Mouse (Mus musculus) forelimb bud, embryonic 11.5 days (tissue): ENCODE results near the gene Socs7.

Experiments
- DNase-seq: peaks from one replicate; pipeline ENCODE4 v3.0.0-alpha.2; 2012; ENCODE audit warnings: low read depth, low spot score

Gene Socs7

DNA sequence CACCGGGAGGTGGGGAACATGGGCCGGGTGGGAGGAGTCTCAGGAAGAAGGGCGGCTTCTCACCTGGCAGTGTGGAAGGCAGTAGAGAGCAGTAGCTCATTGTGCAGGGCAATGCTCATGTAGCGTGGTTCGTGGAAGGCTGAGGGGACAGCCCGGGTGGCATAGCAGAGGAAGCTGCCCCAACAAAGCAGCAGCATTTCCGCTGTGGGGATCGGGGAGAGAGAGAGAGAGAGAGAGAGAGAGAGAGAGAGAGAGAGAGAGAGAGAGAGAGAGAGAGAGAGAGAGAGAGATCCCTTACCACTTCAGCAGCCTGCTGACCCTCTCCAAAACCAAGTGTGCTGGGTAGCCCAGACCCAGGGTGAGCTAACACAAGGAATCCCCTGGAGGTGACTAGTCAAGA, 19.2 kb upstream of the Socs7 start:
- no peak for DNase-seq

DNA sequence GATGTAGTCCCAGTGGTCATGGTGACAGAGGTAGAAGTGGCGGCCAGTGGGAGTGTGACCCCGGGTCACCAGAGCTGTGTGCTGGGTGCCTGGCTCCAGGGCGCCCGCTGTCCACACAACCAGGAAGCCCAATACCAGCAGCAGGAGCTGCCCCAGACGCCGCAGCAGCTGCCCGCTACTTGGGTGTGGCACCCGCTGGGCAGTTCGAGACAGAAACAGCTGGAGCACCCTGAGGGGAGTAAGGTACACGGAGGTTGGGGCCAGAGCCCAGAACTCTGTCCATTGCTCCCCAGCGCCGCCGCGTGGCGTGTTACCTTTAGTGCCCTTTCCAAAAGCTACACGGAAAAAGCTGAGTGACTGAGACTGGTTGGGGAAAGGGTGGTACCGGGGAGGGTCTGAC, 18.7 kb upstream of the Socs7 start:
- DNase-seq, result peak; percentile 49

DNA sequence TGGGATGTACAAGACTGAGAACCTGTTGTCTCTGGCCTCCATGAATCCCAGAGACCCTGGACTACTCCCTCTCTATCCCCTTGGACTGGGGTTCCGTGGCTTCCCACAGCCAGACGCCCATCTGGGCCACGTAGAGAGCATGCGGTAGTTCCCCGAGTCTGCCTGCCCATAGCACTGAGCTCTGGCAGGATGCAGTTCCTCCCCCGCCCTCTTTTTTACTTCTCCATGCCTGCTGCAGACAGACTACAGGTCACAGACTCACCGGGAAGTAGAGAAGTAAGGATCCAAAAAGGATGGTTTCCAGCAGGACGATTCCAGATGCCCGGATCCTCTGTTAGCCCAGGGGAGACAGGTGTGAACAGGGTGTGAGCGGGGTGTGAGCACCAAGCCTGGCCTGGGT, 16.9 kb upstream of the Socs7 start:
- no peak for DNase-seq

DNA sequence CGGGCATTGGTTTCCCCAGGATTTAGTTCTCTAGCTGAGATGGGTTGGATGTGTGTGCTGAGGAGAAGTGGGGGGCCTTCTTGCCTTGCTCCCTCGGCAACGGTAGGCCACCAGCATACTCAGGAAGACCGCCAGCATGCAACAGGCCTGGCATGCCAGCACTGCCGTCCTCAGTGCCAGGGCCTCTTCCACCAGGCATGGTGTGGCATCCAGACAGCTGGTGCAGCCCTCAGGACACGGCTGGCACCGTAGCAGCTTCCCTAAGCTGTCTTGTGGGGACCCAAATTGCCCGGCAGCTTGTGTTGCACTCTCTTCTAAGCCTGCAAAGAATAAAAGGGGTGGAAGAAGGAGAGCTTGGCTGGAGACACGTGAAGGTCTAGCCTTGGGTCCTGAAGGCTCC, 16.0 kb upstream of the Socs7 start:
- DNase-seq, result no peak

DNA sequence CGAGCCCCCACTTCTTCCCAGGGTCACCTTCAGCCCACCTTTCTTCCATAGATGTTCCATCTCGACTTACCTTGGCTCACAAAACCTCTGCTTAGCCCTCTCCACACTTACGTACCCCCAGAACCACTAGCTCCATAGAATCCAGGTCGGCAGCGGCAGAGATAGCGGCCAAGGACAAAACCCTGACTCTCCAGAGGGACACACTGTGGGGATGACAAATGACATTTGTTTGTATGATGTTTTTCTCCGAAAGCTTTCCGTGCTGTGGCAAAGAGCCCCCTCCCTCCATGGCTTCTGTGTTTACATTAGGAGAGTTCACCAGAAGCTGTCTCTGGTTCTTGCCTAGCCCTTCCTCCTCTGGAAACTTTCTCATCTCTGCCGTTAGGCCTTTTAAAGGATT, 15.1 kb upstream of the Socs7 start:
- no peak for DNase-seq

DNA sequence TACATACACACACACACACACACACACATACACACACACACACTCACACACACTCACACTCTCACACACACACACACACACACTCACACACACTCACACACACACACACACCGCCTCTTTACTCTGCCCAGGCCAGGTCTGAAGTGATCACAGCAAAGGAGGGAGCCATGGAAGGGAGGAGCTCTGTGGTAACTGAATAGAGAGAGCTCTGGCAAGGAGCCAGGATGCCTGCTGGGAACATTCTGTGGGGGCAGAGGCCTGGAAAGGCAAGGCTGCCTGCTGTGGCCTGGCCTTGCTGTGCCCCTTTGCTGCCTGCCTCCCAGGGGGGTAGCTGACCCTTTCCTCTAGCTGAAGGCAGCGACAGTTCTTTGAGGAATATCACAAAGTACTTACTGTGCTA, 12.3 kb upstream of the Socs7 start:
- peak; percentile 65 for DNase-seq

DNA sequence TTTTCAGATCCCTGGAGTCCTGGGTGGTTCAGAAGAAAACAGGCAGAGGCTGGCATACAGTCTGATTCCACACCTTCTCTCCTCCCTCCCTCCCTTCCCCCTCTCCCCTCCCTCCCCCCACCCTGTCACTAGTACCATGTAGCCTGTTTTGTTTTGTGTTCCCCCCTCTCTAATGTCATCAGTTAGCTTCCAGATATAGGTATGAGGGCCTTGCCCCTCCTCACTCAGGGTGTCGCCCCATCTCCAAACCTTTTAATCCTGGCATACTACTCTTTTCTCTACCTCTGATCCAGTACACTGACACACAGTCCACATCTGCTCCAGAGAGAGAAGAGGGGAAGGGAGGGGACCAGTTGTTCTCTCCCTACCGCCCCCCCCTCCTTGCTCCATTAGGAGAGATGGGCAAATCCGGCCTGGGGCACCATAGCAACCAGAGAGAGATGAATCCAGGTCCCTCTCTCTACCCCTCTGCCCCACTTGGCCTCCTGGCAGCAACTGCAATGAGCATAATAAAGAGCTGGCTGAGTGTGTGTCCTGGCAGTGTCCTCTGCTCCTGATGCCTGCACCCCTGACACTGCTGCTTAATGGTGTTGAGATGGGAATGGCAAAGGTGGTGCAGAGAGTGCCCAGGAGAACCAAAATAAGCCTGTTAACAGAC, 10.2 kb upstream of the Socs7 start, which contains the start of gene Gpr179:
TSS of gene Gpr179 (minus strand) at position 51 of the 658 bp plus-strand sequence.
- no peak for DNase-seq

DNA sequence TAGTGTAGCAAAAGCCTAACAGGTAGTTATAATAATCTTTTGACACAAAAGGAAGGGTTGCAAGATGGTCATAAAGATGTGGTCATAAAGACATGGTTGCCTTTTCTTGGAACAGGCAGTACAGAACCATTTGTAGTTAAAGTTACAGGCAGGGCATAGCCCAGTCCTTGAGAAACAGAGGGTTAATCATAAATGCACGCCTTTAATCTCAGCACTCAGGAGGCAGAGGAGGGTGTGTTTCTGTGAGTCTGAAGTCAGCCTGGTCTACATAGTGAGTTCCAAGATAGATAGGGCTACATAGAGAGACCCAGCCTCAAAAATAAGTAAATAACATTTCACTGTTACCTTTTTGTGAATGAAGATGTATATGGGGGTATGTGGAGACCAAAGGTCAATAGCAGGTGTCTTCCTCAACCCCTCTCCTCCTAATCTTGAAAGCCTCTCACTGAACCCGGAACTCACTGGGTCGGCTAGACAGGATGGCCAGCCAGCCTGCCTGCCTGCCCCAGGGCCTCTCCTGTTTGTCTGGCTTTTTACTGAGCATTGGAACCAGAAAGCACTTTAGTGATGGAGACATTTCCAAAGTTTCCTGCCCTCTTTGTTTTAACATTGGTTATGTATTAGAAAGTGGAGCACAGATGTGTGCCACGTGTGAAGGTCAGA, 9.3 kb upstream of the Socs7 start:
- DNase-seq, result no peak

DNA sequence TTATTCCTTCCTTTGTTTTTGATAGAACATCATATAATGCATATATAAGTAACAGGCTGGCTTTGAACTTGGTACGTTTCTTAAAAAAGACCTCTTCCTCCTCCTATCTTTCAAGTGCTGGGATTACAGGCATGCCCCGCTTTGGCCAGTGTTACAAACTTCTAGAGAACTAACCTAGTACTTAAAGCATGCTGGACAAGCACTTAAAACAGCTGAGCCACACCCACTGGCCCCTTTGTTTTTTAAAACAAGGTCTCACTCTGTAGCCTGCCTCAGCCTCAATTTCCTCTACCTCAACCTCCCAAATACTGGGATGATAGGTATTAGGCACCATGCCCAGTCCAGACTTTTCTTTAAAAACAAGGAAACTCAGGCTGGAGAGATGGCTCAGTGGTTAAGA, 7.7 kb upstream of the Socs7 start:
- DNase-seq, result no peak

DNA sequence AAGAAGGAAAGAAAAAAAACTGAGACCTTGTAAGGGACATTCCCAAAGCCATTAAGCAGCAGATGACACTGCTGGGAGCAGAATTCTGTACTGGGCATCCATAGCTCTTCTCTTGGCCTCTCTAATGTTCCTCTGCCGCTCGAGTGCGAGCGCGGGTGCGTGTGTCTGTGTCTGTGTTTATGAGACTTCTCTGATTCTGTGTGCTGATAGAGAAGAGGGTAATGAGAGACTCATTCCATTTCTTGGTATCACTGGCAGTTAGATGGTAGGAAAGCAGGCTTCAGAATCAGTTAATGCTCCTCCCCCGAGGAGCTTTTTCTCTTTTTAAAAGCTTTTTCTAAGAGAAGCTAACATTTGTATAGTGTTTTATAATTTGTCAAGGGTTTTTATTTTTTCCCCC, 7.1 kb upstream of the Socs7 start:
- DNase-seq, result no peak

DNA sequence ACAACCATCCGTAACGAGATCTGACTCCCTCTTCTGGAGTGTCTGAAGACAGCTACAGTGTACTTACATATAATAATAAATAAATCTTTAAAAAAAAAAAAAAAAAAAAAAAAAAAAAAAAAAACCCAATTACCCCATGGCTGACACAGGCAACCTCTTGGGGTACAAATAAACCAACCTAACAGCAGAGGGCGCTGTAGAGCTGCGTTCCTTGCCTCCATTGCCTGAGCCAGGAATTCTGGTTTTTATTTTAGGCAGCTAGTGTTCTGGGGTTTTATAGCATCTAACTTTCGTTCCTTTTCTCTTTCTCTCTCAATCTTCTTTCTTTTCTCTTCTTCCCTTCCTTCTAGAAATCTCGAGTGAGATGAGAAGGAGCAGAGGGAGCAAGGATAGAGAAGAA, 4.7 kb upstream of the Socs7 start:
- peak; percentile 83 for DNase-seq

DNA sequence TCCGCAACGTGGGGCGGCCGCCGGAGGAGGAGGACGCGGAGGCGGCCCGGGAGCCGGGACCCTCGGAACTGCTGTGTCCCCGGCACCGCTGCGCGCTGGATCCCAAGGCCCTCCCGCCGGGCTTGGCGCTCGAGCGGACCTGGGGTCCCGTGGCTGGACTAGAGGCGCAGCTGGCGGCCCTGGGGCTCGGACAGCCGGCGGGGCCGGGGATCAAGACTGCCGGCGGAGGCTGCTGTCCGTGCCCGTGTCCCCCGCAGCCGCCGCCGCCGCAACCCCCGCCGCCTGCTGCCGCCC, 245 bp downstream of the Socs7 start:
- DNase-seq, result no peak

DNA sequence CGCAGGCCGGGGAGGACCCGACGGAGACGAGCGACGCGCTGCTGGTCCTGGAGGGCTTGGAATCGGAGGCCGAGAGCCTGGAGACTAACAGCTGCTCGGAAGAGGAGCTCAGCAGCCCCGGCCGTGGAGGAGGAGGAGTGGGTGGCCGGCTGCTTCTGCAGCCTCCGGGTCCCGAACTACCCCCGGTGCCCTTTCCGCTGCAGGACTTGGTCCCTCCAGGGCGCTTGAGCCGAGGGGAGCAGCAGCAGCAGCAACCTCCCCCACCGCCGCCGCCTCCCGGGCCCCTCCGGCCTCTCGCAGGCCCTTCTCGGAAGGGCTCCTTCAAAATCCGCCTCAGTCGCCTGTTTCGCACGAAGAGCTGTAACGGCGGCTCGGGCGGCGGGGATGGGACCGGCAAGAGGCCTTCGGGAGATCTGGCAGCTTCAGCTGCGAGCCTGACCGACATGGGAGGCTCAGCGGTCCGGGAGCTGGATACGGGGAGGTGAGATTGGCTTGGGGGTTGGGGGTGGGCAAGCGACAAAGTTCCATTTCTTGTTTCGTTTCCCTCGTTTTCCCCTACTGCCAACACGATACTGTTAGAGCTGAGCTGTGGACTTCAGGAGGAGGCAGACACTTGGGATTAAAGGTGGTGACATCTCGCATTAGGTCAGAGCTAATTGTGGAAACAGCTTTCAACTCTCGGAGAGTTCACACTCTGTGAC, 742 bp downstream of the Socs7 start:
- no peak for DNase-seq

DNA sequence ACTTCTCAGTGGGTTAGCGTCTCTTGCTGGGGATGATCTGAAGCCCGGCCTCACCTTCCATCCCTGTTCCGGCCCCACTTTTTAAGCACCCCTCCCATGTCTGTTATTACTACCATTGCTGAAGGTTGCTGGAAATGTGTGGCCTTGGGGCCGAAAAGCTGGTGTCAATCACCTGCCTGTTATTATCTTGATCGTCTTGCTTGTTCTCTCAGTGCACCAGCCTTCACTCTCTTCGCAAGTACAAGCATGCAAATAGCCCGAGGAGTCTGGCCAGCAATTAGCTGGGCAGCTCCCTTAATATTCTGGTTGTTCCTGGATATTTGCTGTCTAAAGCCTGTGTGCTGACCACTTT, 1.3 kb downstream of the Socs7 start:
- no peak for DNase-seq

DNA sequence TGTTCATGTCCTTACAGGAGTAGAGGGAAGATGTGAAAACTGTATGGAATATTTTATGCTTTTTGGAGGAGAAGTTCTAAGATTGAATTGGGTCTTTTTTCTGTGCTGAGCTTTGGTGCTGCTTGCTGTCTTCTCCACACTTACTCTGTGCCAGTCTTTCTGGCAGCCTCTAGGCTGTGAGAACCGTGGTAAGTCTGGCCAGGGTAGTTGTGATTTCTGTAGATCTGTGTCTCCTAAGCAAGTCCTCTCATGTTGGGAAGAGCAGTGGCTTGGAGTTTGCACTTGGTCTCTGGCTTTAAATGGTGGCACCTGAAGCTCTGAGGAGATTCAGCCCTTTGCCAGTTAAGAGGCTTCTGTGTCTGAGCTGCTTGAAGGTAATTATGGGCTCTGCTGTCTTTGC, 3.2 kb downstream of the Socs7 start:
- no peak for DNase-seq

DNA sequence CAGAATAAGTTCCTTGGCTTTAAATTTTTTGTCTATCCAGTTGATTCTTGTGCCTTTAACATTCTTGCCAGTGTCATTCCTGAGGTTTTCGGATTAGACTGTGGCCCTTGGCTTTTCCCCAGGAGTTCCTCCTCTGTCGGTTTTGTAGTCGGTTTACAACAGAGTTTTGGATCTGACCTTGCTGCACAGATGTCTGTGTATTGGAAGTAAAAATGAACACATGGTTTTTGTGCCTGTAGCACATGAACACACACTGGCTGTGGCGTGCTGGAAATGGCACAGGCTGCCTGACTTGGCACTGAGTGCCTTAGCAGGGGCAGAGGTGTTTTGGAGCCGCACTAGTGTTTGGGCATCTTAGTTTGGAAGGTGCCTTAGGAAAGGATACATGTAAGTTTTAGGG, 6.2 kb downstream of the Socs7 start:
- DNase-seq, result no peak

DNA sequence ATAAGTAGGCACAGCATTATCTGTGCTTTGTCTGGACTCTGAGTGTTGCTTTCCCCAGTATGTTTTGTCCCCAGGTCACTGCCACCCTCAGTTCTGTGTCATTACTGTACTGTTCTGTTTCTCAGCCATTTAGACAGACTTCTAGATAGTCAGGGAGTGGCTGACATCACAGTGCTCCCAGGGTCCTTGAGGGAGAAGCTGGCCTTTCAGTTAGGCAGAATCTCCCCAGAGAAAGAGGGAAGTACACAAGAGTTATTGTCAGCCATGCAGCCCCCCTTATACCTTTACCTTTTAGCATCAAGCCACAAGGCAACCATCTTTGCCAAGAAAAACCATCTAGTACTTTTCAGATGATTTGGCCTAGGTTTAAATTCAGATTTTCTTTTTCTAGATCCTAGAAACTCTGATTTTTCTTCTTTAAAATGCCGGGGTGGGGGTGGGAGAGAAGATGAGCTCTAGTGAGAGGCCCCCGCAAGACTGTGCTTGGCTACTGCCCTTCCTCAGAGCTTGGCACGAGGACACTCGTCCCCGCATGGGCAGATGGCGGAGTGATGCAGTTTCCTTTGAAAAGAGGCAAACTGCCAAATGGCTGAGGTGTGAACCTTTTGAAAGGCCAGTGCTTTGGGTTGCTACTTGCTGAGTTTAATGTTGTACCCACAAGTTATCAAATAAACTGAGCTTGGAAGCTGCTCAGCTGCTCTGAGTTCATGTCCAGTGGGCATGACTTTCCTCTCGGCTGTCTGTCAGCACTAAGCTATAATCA, 8.2 kb downstream of the Socs7 start:
- no peak for DNase-seq

DNA sequence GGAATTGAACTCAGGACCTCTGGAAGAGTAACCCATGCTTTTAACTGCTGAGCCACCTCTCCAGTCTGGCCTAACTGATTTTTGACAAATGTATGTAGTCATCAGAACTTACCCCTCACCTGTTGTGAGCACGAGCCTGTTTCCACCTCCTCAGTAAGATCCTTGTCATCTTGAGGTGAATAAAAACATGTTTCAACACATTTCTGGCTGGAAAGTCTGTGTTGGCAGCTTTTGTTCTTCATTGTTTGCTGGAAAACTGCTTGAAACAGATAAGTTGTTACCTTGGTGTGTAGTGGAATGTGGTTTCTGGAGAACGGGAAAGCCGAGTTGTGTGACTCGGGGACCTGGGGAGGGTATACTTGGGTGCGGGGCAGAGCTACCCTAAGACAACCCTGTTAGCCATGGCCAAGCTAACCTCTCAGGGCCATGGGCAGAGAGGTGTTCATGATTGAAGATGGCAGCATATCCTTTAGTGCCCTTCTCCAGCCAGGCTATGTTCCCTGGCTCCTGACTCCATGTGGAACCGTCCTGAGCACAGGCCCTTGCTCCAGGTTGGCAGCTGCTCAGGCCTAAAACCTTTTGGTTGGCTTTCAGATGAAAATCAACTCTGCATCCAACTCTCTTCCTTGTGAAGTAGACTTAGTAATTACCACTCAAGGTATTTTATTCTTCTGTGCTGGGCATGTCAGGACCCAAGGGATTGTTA, 10.0 kb downstream of the Socs7 start:
- DNase-seq, result no peak

DNA sequence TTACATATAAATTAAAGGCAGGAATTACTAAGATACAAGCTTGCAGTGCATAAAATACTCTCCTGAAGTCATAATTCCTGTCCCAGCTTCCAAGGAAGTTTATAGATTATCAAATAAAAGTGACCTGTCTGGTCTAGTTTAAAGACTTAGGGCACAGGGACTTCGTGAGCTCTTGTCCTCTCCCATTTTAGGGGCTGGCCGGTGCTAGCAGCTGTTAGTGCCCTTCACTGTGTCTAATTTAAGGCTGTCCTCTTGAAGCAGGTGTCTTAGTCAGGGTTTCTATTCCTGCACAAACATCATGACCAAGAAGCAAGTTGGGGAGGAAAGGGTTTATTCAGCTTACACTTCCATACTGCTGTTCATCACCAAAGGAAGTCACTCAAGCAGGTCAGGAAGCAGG, 11.1 kb downstream of the Socs7 start:
- no peak for DNase-seq

DNA sequence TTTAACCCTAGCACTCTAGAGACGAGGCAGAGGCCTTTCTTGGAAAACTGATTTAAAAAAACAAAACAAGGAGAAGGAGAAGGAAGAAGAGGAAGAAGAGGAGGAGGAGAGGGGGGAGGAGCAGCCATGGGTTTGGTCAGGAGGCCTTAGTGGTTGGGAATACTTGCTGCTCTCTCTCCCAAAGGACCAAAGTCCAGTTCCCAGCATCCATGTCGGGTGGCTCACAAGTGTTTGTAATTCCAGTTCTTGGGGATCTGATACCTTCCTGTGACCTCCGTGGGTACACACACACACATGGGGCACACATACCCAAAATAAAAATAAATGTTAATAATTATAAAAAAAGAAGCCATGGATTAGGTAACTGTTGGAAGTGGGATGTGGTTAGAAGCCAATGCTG, 17.7 kb downstream of the Socs7 start:
- DNase-seq, result no peak

DNA sequence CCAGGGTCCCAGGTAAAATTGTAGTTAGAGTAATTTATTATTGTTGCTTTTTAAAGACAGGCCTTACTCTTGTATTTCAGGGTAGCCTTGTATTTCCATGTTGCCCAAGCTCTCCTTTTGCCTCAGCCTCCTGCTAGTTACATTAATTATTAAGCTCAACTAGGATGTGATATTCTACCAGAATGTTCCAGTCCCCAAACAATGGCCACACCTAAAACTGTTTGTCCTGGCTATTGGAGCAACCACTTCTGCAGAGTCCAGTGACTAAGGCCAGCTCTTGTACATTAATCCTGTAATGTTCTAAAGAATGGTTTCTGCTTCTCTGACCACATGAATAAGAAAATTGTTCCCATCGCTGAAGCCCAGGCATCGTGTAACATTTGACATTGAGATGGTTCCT, 20.7 kb downstream of the Socs7 start:
- DNase-seq, result no peak

DNA sequence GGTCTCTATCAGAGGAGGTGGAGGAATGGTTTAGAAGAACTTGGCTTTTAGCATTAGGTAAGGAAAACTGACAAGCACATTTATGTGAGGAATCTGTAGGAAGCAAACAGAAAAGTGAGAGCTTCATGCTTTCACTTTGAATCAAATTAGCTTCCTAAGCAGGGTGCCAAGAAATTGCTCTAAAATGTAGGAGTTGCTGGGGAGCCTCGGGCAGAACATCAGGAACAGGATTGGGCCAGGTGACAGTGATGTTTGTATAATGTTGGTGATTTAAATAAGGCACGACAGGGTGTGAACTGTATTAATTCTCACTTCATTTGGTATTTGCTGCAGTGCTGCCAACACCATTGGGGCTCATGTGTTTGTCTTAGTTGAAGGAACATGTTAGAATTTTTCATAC, 21.4 kb downstream of the Socs7 start:
- no peak for DNase-seq
